Mouse (Mus musculus) kidney, postnatal 0 days (tissue): ENCODE results near the gene Mbnl2. TPM values are rescaled to one million over a fixed set of nuclear protein-coding genes. Genes with fewer than 3 reads are reported as not detected.

ENCODE experiments used
- ATAC-seq: fragments of 200-750 bp; cut with Nextera tagmentation; replicated peaks from 2 replicates; pipeline ENCODE4 v1.8.0; 2017; ENCODE audit warnings: low read depth, moderate number of reproducible peaks, moderate TSS enrichment, moderate library complexity; ENCODE audit not compliant: low FRiP score
- DNase-seq: peaks from one replicate; pipeline ENCODE4 v3.0.0-alpha.2; 2016; ENCODE audit warnings: low spot score
- H3K27ac ChIP-seq: fragments of 300-500 bp; sonication (generic); 2 replicates; pipeline ENCODE4 v1.5.1; 2014; ENCODE audit warnings: mild to moderate bottlenecking
- H3K27me3 ChIP-seq: fragments of 300-500 bp; sonication (generic); 2 replicates; pipeline ENCODE4 v1.6.1; 2014; ENCODE audit warnings: low read length, mixed read lengths; ENCODE audit not compliant: insufficient read depth
- H3K36me3 ChIP-seq: fragments of 300-500 bp; sonication (generic); 2 replicates; pipeline ENCODE4 v1.6.1; 2014; ENCODE audit warnings: low read length, mixed read lengths; ENCODE audit not compliant: insufficient read depth
- H3K4me1 ChIP-seq: fragments of 300-500 bp; sonication (generic); replicated peaks from 2 replicates; pipeline ENCODE4 v1.6.1; 2014; ENCODE audit warnings: antibody characterized with exemption, low read length, mixed read lengths; ENCODE audit not compliant: insufficient read depth
- H3K4me2 ChIP-seq: fragments of 300-500 bp; sonication (generic); 2 replicates; pipeline ENCODE4 v1.6.1; 2014; ENCODE audit warnings: mild to moderate bottlenecking, low read length, moderate library complexity, mixed read lengths
- H3K4me3 ChIP-seq: fragments of 300-500 bp; sonication (generic); replicated peaks from 2 replicates; pipeline ENCODE4 v1.5.1; 2014; ENCODE audit warnings: low read depth, low read length
- H3K9ac ChIP-seq: fragments of 300-500 bp; sonication (generic); 2 replicates; pipeline ENCODE4 v1.6.1; 2014; ENCODE audit warnings: low read depth, low read length
- H3K9me3 ChIP-seq: fragments of 300-500 bp; sonication (generic); replicated peaks from 2 replicates; pipeline ENCODE4 v1.6.1; 2016; ENCODE audit warnings: low read length, inconsistent platforms, mixed read lengths
- CTCF ChIP-seq: IDR thresholded peaks from 2 replicates; pipeline ENCODE4 v1.5.1; 2016; ENCODE audit warnings: antibody characterized with exemption, low read depth, mild to moderate bottlenecking, moderate library complexity
- WGBS: fragments of 180-500 bp; shearing (Covaris S2); extraction: QIAGEN DNeasy Blood & Tissue Kit; methylation state at CpG from one replicate; pipeline ENCODE4 v1.1.7; 2014; 5-methylcytosine and 5-hydroxymethylcytosine counted together
- polyA plus RNA-seq: library from polyadenylated mRNA; unstranded; fragments of >200 nt; fragmentation: Nextera tagmentation; extraction: Ambion mirVana; gene quantifications from 2 replicates; pipeline ENCODE4 v1.2.1, GENCODE M21; 2015

Gene Mbnl2
- 119 and 122 TPM in 2 replicates for polyA plus RNA-seq

DNA sequence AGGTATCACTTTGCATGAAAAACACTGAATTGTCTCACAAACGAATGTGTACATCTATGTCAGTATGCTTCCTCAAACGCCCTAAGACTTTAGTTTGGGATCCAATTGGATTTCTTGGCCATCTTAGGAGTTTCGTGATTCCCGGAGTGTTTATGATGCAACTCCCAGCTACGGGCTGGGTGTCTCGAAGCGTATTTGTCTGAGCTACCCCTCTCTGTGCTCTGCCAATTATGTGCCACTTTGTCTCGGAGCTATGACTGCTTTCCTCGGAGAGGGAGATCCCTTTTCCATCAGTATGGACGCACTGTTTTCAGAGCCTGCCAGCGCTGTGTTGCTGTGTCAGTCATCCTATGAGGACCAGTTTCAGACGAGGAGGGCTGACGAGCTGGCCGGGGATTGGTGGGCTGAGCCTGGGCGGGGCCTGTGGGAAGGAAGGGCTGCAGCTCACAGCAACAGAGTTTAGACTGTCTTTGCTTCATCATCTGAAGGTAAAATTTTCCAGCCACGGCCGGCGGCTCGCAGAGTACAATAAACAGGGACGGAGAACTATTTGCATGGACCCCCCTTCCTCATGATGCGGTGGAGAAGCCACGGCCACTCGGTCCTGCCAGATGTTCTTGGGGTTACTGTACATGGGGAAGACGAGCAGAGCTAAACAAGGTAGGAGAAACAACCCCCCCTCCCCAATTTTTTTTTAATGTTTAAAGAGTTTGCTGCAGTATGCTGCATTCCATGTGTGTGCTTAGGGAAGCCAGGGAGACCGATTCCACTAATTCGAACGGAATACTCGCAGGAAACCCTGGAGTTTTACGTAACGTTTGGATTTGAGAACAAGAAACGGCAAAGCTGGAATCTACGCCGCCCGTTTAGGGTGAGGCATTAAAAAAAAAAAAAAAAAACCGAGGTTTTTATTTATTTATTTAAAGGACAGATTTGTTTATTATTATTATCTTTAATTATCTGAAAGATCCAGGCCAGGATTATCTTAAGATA lies at the start of gene Mbnl2:
Gene Mbnl2 (plus strand): TSS at position 424 of the 993 bp plus-strand sequence.
- under 1% methylated on average over 35 of the region's 35 CpGs for WGBS
- no peaks in the 10 kb centered on the region for H3K9me3 ChIP-seq
- peak within 1 kb of the TSS; percentile 89 for H3K27ac ChIP-seq
- no peaks in the 10 kb centered on the region for H3K27me3 ChIP-seq
- peak within 1 kb of the TSS; percentile 89 for H3K4me2 ChIP-seq
- H3K9ac ChIP-seq = peak within 1 kb of the TSS; percentile 64
- TF ChIP-seq CTCF = no peak
- no peaks in the 10 kb centered on the region for H3K36me3 ChIP-seq
- peak within 1 kb of the TSS; percentile 73 for H3K4me3 ChIP-seq
- DNase-seq (peak; percentile 98), ATAC-seq (peak; percentile 94)
- peaks cover 37% of the 10 kb centered on the region for H3K4me1 ChIP-seq

DNA sequence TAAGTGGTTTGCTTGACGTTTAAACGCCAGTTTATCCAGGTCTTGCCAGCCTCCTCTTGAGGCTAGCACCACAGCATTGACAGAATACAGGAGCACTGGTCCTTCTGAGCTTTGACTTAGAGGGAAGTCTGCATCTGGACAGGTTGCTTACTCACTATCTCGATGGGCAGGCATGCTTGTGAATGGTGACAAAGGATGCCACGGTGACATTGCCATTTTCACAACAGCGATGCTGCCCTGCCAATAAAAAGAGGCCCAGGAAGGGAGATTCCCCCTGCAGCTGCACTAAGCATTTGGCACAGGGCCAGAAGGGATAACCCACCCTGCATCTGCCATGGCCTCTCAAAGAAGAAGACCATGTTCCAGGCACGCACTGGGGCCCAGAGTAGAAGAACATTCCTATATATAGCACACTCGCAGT lies 43.4 kb upstream of the Mbnl2 start:
- ATAC-seq = no peak
- WGBS = 56% methylated on average over 7 of the region's 7 CpGs
- TF ChIP-seq CTCF = no peak
- no peak overlapping the region for H3K27ac ChIP-seq
- no peak for DNase-seq
- H3K4me2 ChIP-seq = no peak overlapping the region
- H3K9ac ChIP-seq = no peak overlapping the region
- H3K36me3 ChIP-seq = no peaks in the 10 kb centered on the region
- H3K4me3 ChIP-seq = no peak overlapping the region
- H3K9me3 ChIP-seq = no peaks in the 10 kb centered on the region
- H3K27me3 ChIP-seq = no peaks in the 10 kb centered on the region
- H3K4me1 ChIP-seq = no peaks in the 10 kb centered on the region

DNA sequence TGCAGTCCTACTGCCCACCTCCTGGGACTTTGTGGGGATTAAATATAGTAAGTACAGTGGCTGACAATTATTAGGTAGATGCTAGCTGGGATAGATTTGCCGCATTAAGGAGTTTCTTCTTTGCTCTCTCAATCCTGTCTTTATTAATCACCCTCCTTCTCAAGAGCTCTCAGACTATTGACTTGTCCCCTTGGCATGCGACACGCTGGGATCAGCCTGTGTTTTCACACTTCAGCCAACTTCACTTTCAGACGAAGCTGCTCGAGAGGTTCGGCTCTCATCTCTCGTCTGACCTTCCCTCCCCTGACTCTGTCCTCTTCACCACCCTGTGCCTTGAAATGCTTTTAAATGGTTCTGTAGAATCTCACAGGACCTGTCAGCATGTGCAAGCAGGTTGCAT lies 39.9 kb upstream of the Mbnl2 start:
- Histone ChIP-seq H3K4me1 (no peaks in the 10 kb centered on the region), H3K27ac (no peak overlapping the region), H3K27me3 (no peaks in the 10 kb centered on the region), H3K36me3 (no peaks in the 10 kb centered on the region), H3K9ac (no peak overlapping the region), H3K4me2 (no peak overlapping the region), H3K9me3 (no peaks in the 10 kb centered on the region), H3K4me3 (no peak overlapping the region)
- 72% methylated on average over 7 of the region's 7 CpGs for WGBS
- ATAC-seq (no peak), DNase-seq (no peak)
- TF ChIP-seq CTCF = no peak

DNA sequence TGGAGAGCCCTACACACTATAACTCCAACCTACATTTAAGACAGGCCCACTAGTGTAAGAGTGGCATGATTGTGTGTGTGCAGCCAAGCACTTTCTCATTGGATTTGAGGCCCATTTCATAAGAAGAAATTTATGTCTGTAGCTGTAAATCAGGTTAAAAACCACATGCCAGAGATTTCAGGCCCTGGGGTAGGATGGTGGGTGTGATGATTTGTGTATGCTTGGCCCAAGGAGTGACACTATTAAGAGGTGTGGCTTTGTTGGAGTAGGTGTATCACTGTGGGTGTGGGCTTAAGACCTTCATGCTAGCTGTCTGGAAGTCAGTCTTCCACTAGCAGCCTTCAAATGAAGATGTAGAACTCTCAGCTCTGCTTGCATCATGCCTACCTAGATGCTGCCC lies 37.0 kb upstream of the Mbnl2 start:
- TF ChIP-seq CTCF = no peak
- ATAC-seq (no peak), DNase-seq (no peak)
- Histone ChIP-seq H3K4me1 (no peaks in the 10 kb centered on the region), H3K9me3 (no peaks in the 10 kb centered on the region), H3K27me3 (no peaks in the 10 kb centered on the region), H3K4me3 (no peak overlapping the region), H3K4me2 (no peak overlapping the region), H3K27ac (no peak overlapping the region), H3K9ac (no peak overlapping the region), H3K36me3 (no peaks in the 10 kb centered on the region)

DNA sequence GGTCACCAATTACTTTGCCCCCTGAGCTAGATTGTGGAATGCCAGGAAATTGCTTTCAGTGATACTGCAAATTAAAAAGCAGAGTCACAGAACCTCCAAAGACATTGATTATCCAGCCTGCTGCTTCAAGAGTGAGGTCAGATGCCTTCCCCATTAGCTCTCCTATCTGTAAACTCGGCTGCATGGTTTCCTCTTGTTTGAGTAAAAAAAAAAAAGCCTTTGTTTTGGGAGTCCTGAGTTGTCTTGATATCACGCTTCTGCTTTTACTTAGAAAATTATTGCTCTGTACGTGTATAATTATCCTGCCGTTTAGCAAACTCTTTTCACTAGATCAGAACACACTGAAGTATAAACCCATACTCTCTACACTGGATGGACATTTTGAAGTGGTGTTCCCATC lies 35.3 kb upstream of the Mbnl2 start:
- H3K27ac ChIP-seq = no peak overlapping the region
- no peaks in the 10 kb centered on the region for H3K27me3 ChIP-seq
- WGBS = 49% methylated on average over 4 of the region's 4 CpGs
- no peak for DNase-seq
- no peak overlapping the region for H3K4me3 ChIP-seq
- H3K9me3 ChIP-seq = no peaks in the 10 kb centered on the region
- H3K4me2 ChIP-seq = no peak overlapping the region
- H3K36me3 ChIP-seq = no peaks in the 10 kb centered on the region
- no peak for ATAC-seq
- TF ChIP-seq CTCF = no peak
- H3K4me1 ChIP-seq = no peaks in the 10 kb centered on the region
- no peak overlapping the region for H3K9ac ChIP-seq

DNA sequence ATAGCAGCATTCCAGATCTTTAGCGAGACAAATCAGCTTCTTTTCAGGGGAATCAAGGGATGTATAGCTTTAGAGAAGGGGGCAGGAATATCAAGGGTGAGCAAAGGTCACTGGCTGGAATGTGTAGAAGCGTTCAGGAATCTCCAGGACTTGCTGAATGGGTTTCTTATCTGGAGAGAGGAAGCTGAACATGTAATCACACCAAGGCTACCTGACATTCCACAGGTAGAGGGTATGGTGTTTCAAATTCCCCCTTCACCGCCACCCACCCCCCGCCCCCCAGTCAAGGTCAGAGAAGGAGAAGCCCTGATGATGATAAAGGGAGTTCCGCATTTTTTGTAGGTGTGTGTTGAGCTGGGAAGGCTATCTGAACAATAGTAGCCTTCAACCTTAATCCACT lies 32.8 kb upstream of the Mbnl2 start:
- no peaks in the 10 kb centered on the region for H3K9me3 ChIP-seq
- 69% methylated on average over 5 of the region's 5 CpGs for WGBS
- no peak for DNase-seq
- no peaks in the 10 kb centered on the region for H3K36me3 ChIP-seq
- no peak overlapping the region for H3K27ac ChIP-seq
- no peaks in the 10 kb centered on the region for H3K4me1 ChIP-seq
- no peak for ATAC-seq
- no peak overlapping the region for H3K4me3 ChIP-seq
- no peak overlapping the region for H3K4me2 ChIP-seq
- H3K27me3 ChIP-seq = no peaks in the 10 kb centered on the region
- H3K9ac ChIP-seq = no peak overlapping the region
- TF ChIP-seq CTCF = no peak
